Mouse (Mus musculus): Measurements from ENCODE around the gene Tlr3. TPM values are rescaled to one million over a fixed set of nuclear protein-coding genes. Genes with fewer than 3 reads are reported as not detected.

The Tlr3 gene
- 1 to 10 TPM; 5.8 to 6.7 TPM for total RNA-seq (2021)
- long read RNA-seq, experiment 1, full-length matches to known transcripts, result 2 of 5 reads
- long read RNA-seq, experiment 1, partial matches to known transcripts, result 1 of 5 reads
- long read RNA-seq, experiment 1, other reads (novel, unspliced or antisense), result 2 of 5 reads
- long read RNA-seq, experiment 2, full-length matches to known transcripts, result 3 of 8 reads
- long read RNA-seq, experiment 2, partial matches to known transcripts, result 1 of 8 reads
- long read RNA-seq, experiment 2, other reads (novel, unspliced or antisense), result 4 of 8 reads

DNA sequence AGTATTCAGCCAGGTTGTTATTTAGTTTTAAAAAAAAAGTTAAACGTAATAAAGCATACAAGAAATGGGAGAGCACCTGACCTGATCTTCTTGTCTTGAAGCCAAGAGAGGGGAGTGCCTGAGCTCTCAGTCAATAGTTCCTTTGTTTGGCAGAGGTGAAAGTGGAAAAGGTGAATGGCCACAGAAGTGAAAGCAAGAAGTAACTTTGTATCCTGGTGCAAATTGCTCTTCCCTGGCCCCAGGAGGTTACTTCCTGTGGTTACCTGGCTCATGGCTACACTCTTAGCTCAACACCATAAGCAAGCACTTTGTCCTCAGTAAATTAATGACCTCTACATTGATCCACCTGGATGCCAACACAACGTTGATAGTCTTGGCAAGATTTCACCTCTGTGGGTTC, at the start of gene Tlr3:
Tlr3 (minus strand) TSS at position 199 of the 400 bp plus-strand sequence.
- DNase-seq, result no peak
- intact Hi-C loops (cut with DNase I), result no loop called here

GRCm38 (mm10) chr8:45457874-45458273, 47.0 kb upstream of the Tlr3 start:
- no peak for DNase-seq
- intact Hi-C loops (cut with DNase I), result no loop called here

DNA sequence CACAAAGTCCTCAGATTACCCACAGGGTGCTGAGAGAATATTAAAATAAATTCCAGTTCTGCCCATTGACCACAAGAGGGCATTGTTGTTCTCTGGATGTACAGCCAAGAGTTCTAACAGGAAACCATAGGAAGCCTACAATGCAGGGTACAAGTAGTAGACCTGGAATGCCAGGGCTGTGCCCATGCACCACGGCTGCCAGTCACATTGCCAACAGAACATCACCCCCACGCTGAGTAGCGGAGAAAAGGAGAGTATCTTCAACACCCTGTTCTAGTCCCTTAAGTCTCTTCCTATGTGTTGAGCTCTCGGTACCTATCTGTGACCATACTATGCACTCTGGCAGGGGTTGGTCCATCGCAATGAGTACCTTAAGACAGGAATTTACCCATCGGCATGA, 43.5 kb upstream of the Tlr3 start:
- intact Hi-C loops (cut with DNase I), result loop anchor here (1.0 kb wide), 2 partner anchors 326 to 480 kb away; partner anchors contain the start of gene Ccdc110
- DNase-seq, result peak; percentile 26 to 59

DNA sequence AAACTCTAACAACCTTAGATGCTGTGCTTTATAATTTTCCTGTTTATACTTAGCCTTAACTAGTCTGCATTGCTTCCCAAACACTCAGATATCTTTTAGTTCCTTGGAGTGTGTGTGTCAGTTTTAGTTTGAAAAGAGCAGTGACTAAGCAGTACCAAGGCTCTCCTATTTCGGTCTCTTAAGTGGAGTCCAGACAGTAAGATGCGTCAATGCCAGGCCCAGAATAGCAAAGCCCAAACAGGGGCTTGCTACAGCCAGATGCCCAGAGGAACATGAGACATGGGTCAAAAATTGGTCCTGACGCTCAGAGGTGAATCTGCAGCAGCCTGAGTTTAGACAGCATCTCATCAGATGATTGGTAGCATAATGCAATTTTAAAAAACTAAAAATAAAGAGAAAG, 41.2 kb upstream of the Tlr3 start:
- intact Hi-C loops (cut with DNase I), result no loop called here
- DNase-seq, result peak; percentile 15 to 22

- DNase-seq, result peak; percentile 17 to 60
- intact Hi-C loops (cut with DNase I), result no loop called here
These were observed 38.0 kb upstream of the Tlr3 start for GRCm38 (mm10) chr8:45448842-45449241.

DNA sequence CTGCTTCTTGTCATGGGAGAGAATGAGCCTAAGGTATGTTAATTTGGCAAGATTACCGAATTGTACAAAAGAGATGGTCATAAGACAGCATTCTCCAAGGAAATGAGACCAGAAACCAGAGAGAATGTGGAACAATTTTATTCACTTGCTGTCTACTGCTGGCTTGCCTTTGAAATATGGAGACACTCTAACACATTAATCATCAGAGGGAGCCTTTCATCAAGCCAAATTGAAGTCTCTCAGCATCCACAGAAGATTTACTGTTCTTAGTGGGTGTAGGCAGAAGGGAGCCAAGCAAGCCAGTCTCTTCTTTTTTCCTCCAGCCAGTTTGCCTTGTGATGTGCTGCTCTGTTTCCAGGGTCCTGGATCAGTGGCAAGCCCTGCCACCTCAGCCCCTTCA, 37.4 kb upstream of the Tlr3 start:
- intact Hi-C loops (cut with DNase I), result no loop called here
- DNase-seq, result no peak

- no peak for DNase-seq
- intact Hi-C loops (cut with DNase I), result loop anchor here (1.0 kb wide), 1 partner anchor 495 kb away; the partner anchor contains the start of gene Ccdc110
These were observed 28.1 kb upstream of the Tlr3 start for GRCm38 (mm10) chr8:45438899-45439535.

DNA sequence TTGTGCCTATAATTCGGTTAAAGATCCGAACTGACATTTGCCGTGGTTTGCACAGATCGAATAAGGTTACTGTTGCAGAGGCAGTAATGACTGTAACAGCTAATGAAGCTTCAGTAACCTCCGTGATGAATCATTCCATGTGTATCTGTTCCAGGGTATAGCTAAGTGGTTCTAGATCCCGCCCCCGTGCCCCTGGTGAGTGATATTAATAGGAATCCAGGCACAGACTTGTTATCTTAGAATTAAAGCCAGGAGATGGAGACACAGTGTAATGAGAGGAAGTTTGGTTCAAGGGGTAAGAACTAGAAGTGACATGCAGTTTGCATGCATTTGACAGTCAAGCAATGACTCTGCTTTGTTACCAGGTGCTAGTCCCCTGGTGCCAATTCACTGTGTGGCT, 9.3 kb upstream of the Tlr3 start:
- no peak for DNase-seq
- intact Hi-C loops (cut with DNase I), result no loop called here

DNA sequence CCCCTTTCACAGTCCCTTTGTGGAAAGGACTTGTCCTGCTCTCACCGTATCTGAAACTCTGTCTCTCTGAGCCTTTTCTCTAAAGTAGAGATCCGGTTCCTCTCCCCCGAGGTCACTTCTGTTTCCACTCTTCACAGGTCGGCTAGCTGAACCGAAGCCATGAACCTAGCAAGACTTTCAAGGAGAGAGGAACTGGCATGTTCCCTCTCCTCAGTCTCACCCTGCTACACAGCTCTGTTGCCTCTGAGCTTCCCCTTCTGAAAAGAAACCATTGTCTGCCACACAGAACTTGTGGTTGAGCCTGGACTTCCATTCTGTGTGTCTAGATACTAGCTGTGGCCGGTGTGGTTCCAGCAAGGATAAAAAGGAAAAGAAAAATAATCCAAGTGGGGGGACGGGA, 4.1 kb upstream of the Tlr3 start:
- no peak for DNase-seq
- intact Hi-C loops (cut with DNase I), result no loop called here

GRCm38 (mm10) chr8:45410146-45410880, 567 bp downstream of the Tlr3 start:
- DNase-seq, result peak; percentile 69 to 72

GRCm38 (mm10) chr8:45409702-45410101, 1.2 kb downstream of the Tlr3 start:
- no peak for DNase-seq
- intact Hi-C loops (cut with DNase I), result no loop called here

More at GRCm38 (mm10) chr8:45410146-45410880, 567 bp downstream of the Tlr3 start:
- intact Hi-C loops (cut with DNase I), result no loop called here

- no peak for DNase-seq
- intact Hi-C loops (cut with DNase I), result no loop called here
These were observed 27.6 kb downstream of the Tlr3 start for GRCm38 (mm10) chr8:45383250-45383649.

DNA sequence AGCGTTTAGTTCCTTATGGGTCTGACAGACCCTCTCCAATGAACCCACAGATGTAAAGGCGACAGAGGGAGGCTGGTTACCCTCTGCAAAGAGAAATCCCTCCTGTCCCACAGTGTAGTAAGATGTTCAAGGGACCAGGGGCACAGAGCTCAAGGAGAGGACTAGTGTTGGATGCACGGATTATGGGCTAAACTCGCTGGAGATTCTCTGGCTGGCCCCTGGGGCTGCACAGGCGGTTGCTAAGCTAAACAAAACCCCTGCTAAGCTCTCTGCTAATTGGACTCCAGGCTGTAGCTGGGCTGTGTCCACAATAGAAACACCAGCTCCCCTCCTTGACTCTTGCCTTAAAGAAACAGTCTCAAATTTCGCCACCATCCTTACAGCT, 28.9 kb downstream of the Tlr3 start, which contains the start of gene Fam149a:
Fam149a (minus strand) TSS at position 329 of the 385 bp plus-strand sequence.
- intact Hi-C loops (cut with DNase I), result no loop called here
- no peak for DNase-seq

DNA sequence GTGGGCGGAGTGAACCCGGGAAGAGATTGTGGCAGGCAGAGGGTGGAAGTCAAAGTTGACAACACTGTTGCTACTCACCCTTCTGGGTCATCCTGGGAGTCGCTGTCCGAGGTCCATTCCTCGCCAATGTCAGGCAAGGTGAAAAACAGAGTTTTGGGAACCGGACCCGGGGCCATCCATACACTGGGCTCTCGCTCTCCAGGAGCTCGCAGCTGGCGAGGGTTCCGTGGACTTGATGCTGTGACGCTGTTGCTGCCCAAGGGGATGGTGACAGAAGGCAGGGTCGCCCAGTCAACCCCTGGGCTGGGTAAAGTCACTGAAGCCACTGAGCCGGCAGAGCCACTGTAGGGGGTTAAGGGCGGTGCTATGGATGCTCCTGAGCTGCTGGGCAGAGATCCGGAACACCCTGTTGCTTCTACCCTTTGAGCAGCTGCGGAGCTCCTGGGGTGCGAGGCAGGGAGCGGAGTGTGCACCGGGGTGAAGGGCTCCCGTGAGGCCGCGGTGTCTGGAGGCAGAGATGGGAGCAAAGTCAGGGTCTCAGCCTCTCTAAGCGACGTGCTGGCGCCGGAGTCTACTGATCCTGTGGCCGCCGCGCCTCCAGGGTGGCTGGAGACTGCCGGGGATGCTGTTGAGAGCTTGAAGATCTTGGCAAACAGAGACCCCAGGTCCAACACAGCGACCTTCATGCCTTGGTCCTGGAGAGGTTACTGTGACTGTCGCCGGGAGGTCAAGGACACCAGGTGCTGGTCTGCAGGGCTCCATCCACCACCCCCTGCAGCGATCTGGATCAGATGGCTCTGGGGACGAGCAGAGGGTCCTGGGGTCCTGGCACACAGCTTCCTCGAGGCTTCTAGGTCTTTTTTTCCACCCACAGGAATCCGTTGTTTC, 29.6 kb downstream of the Tlr3 start:
- DNase-seq, result no peak
- intact Hi-C loops (cut with DNase I), result no loop called here

DNA sequence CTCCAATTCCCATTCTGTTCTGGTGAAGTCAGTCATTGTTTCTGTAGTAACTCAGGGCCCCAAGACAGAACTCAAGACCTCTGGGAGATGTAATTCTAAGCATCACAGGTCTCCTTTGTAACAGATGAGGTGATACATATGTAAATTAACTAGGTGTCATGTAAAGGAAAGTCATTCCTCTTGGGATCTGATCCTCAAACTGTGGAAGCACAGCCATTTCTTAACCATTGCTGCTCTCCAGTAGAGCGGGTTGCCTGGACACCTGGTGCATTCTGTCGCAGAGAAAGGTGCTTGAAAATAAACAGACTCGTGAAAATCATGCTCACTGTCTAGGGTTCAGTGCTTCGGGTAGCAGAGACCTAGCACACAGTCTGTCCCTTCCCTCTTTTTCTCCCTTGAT, 30.3 kb downstream of the Tlr3 start:
- DNase-seq, result no peak
- intact Hi-C loops (cut with DNase I), result no loop called here

DNA sequence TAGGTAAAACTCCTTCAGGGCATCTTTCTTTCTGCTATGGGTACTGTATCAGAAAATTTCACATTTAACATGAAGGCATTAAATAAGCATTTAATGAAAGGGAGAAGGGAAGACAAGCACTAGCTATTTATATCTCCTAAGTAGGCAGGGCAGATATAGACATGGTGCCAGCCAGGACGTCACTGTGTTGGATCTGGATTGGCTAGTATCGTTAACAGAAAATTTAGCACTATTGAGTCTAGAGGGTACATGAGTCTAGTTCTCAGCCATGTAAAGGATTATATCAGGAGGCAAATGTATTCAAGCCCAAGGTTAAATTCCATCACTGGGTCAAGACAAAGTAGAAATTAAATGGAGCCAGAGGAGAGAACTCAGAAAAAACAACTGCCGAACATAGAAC, 36.8 kb downstream of the Tlr3 start:
- no peak for DNase-seq
- intact Hi-C loops (cut with DNase I), result no loop called here

- intact Hi-C loops (cut with DNase I), result no loop called here
- no peak for DNase-seq
These were observed 43.7 kb downstream of the Tlr3 start for GRCm38 (mm10) chr8:45367154-45367553.

DNA sequence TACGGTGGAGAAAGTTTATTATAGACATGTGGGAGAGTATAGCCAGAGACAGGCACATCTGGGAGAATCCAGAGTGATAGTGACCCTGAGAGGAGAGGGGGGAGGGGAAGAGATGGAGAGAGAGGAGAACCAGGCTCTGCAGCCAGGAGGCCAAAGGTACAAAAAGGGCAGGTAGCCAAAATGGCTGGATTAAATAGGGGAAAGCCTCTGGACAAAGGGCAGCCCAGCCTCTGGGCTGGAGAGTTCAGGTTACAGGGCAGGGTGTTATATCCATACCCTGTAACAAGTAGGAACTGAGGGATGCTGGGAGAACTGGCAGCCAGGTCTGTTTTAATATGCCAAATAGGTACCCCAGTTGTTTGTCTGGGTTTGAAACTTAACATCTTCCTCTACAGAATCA, 47.7 kb downstream of the Tlr3 start:
- intact Hi-C loops (cut with DNase I), result loop anchor here (5.0 kb wide), 1 partner anchor 569 kb away; the partner anchor contains the start of gene Ccdc110
- DNase-seq, result no peak

- intact Hi-C loops (cut with DNase I), result loop anchor here (5.0 kb wide), 1 partner anchor 570 kb away; the partner anchor contains the start of gene Ccdc110
- DNase-seq, result peak in 1 of 2 experiments; percentile 31
These were observed 48.6 kb downstream of the Tlr3 start for GRCm38 (mm10) chr8:45362323-45362722.

DNA sequence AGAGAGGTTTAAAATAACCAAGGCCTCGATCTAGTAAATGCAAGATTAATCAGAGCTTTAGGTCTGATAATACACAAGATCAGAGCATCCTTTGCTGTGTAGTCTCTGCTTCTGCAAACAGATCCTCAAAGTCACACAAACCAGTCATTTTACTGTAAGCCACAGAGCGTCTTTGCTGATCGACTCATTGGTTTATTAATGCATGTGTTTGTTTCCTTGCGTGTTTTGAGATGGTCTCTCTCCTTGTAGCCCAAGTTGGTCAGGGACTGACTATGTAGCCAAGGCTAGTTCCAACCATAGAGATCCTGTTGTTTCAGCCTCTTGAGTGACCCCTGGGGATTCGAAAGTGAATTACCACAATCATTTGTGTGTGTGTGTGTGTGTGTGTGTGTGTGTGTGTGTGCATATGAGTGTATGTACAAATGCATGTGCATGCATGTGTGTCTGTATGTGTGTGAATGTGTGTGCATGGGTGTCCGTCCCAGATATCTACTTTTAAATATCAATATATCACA, 51.7 kb downstream of the Tlr3 start:
- intact Hi-C loops (cut with DNase I), result no loop called here
- DNase-seq, result no peak

Data from heart, postnatal 14 days (tissue).